Mouse (Mus musculus) granulocyte monocyte progenitor cell, adult 5-6 weeks (primary cell): ENCODE results near the gene Tex13c1. TPM values are rescaled to one million over a fixed set of nuclear protein-coding genes. Genes with fewer than 3 reads are reported as not detected.

Experiments used
- ATAC-seq: replicated peaks from 2 replicates; pipeline ENCODE4 v1.8.0; 2016; ENCODE audit warnings: mild to moderate bottlenecking, moderate TSS enrichment, inconsistent platforms; ENCODE audit not compliant: poor library complexity, severe bottlenecking
- total RNA-seq, 2 experiments: library from RNA; stranded (forward) in 1 of 2; stranded (reverse) in 1 of 2; fragments of 200-712, 200-1000 nt in 1 of 2; fragments of >200 nt in 1 of 2; fragmentation: Nextera tagmentation in 1 of 2; gene quantifications; 2 replicates each; pipeline ENCODE4 v1.2.3; 2014 to 2017

The Tex13c1 gene
- total RNA-seq (2014; fragmentation: Nextera tagmentation), result not detected in 2 replicates
- not detected in 2 replicates for total RNA-seq (2017)

- no peak for ATAC-seq
These were observed at the start of gene Tex13c1 for GRCm38 (mm10) chrX:43590860-43591259. Gene Tex13c1 (plus strand): TSS chrX:43591160.

Other genes starting within 250 kb of the Tex13c1 start
- gene Tenm1, start 162.0 kb upstream of the Tex13c1 start, total RNA-seq (2014; fragmentation: Nextera tagmentation), result not detected in 2 replicates
- not detected in 2 replicates for gene Tenm1, start 162.0 kb upstream of the Tex13c1 start, total RNA-seq (2017)